Mouse (Mus musculus): ENCODE data around the gene Gm9970. TPM values are rescaled to one million over a fixed set of nuclear protein-coding genes. Genes with fewer than 3 reads are reported as not detected.

Gm9970 gene
- polyA plus RNA-seq, 1 experiment from 2014 or later: 0.66 TPM

DNA sequence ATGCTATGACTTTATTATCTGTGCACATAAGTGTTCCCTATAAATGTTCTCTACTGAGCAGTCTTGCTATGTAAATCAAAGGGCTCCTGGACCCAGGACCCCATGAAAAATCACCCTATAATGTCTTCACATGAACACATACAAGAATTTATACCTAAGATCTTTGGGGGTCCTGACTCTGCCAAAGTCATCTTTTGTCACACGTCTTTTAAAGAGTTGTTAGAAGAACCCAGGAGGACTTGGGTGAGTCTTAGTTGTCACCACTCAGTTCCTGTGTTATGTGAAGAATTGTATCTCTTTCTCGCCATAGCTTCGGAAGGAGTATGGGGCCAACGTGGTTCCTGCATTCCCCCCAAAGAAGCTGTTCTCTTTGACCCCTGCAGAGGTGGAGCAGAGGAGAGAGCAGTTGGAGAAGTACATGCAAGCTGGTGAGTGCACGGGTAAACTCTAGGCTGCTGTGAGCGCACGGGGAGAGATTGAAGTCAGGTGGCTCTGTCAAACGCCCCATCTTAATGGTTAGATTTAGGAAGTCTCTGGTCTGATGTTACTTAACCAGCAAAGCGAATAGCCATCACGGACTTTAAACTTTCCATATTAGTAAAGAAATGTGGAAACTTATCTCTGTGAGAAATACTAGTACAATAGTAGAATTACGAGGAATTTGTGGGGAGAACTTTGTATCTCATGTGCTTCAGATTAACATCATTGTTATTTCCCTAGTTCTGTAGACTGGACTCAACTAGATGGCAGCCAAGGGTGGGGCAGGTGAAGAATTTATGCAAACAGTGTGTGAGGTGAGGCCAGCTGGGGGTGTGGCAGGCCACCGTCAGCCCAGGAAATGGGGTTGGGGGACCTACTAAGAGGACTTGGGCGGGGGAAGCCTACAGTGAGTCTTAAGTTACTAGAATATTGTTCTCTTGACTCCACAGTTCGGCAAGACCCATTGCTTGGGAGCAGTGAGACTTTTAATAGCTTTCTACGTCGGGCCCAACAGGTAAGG, 46.2 kb downstream of the Gm9970 start:
- peak overlapping the region; percentile 81; the same call in 1 of the 2 replicates for H3K4me2 ChIP-seq (replicated peaks)
- H3K27me3 ChIP-seq (ENCODE audit: control insufficient read depth, insufficient read depth, low read length): no peaks in the 10 kb centered on the region
- H3K4me3 ChIP-seq (replicated peaks; ENCODE audit: low read length): 0 out of 2 replicates have a peak overlapping the region, but pooled peaks have one; percentile 70
- peaks cover 71% of the 10 kb centered on the region for H3K36me3 ChIP-seq (replicated peaks; ENCODE audit: control insufficient read depth, insufficient read depth)
- peaks cover 20% of the 10 kb centered on the region for H3K4me1 ChIP-seq (replicated peaks; ENCODE audit: control insufficient read depth, insufficient read depth, low read length)
- ATAC-seq (ENCODE audit: low FRiP score) (no peak), DNase-seq (ENCODE audit: low spot score) (no peak)
- WGBS: 94% methylated on average over 16 of the region's 16 CpGs
- no peak overlapping the region for H3K27ac ChIP-seq
- H3K9ac ChIP-seq: no peak overlapping the region
- no peaks in the 10 kb centered on the region for H3K9me3 ChIP-seq (ENCODE audit: control insufficient read depth, low read length)

DNA sequence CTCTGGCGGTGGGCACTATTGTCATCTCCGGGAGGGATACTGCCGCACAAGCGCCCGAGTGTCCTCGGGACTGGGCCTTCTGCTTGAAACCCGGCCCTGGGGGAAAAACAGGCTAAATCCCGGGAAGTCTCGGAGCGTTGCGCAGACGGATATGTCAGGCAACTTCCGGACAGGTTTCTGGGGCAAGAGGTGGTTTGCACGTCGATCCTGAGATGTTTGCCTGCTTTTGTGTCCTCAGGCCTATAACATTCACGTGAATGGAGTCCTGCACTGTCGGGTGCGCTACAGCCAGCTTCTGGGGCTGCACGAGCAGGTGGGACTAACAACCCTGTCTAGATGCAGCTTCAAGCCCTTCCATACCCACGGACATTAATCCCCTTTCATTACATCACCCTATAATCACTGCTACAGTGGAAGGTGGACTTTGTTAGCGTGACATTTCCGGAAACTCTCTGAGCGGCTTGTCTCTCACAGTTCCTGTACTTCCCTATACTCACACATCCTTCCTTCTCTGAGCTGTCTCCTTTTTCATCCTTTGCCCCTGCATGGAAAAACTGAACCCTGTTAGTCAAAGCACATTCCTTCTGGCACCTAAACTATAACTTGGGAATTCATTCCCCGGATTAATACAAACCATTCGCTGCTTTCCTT, 47.3 kb downstream of the Gm9970 start:
- ATAC-seq (ENCODE audit: low FRiP score) (no peak), DNase-seq (ENCODE audit: low spot score) (no peak)
- no peaks in the 10 kb centered on the region for H3K9me3 ChIP-seq (ENCODE audit: control insufficient read depth, low read length)
- peak overlapping the region; percentile 73 for H3K9ac ChIP-seq
- H3K4me3 ChIP-seq (replicated peaks; ENCODE audit: low read length): peak overlapping the region; percentile 70
- peak overlapping the region; percentile 81 for H3K4me2 ChIP-seq (replicated peaks)
- H3K27ac ChIP-seq: peak overlapping the region; percentile 79
- peaks cover 20% of the 10 kb centered on the region for H3K4me1 ChIP-seq (replicated peaks; ENCODE audit: control insufficient read depth, insufficient read depth, low read length)
- peaks cover 69% of the 10 kb centered on the region for H3K36me3 ChIP-seq (replicated peaks; ENCODE audit: control insufficient read depth, insufficient read depth)
- 14% methylated on average over 25 of the region's 25 CpGs for WGBS
- H3K27me3 ChIP-seq (ENCODE audit: control insufficient read depth, insufficient read depth, low read length): no peaks in the 10 kb centered on the region

DNA sequence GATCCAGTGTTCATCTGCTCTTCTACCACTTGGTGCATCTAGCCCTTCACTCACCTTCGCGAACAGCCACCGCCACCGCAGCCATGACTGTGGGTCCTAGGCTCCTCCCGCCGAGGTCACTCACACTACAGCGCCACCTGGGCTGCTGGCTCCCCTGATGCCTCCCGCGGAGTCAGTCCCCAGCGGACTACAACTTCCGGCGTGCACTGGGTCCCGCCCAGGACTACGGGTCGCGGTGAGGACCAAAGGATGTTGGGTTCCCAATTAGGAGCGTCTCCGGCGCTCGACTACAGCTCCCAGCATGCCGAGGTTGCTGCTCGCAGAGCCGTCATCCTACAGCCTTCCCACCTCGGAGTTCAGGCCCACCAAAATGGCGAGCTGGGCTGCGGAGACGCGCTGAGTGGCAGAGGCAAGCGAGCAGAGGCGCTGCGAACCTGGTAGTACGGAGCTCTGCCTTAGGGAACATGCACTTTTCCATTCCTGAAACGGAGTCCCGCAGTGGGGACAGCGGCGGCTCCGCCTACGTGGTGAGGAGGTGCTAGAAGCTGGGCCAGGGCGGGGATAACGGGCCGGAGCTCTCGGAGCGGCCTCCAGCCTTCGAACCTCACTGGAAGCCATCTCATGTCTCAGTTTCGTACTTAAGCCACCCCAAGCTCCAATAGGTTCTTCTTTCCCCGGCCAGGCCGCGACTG, 47.9 kb downstream of the Gm9970 start, which contains the start of the genes Snx17 and Eif2b4:
Gene Snx17, plus strand, starts transcription at position 289 of the 692 bp plus-strand sequence.
Gene Eif2b4, minus strand, starts transcription at position 492 of the 692 bp plus-strand sequence.
- peak within 1 kb of the TSS; percentile 81 for H3K9ac ChIP-seq

DNA sequence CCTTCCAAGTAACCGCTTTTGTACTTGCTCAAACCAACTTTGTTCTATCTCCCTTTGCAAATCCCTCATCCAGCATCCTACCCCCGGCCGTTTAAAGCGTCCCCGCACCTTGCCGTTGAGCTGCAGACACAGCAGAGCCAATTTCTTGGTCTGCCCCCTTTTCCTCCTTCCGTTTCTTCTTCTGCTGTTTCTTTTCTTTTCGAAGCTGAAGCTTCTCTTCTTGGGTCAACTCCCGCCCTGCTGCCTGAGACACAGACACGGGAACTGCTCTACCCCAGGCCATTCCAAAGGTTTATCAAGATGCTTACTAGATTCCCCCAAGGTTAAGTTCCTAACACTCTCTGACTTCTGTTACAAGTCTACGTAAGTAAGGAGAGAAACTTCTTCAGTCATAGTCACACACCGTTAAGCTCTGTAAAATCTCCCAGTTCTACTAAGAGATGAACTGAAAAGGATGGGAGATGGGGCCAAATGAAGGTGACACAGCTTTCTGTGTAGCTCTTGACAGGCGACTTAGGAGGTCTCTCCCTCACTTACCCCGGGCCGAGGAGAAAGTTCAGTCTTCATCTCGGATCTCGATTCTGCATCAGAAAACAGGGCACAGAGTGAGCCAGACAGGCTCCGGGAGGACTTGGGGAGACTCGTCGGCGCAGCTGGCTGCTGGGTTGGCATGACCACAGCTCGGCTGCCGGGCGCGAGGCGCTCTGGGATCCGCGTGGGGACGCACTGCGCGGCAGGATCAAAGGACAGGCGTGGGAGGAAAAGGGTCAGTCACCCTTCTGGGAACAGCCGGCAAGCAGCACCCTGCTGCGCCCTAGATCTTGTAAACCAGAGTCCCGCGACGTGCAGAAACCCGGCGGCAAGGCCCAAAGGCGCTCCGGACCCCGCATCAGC, 48.7 kb downstream of the Gm9970 start:
- Histone ChIP-seq H3K27me3 (ENCODE audit: control insufficient read depth, insufficient read depth, low read length) (no peaks in the 10 kb centered on the region), H3K4me2 (replicated peaks) (peak overlapping the region; percentile 78), H3K36me3 (replicated peaks; ENCODE audit: control insufficient read depth, insufficient read depth) (peaks cover 69% of the 10 kb centered on the region), H3K27ac (peak overlapping the region; percentile 76), H3K4me3 (replicated peaks; ENCODE audit: low read length) (peak overlapping the region; percentile 70), H3K4me1 (replicated peaks; ENCODE audit: control insufficient read depth, insufficient read depth, low read length) (peaks cover 20% of the 10 kb centered on the region), H3K9me3 (ENCODE audit: control insufficient read depth, low read length) (no peaks in the 10 kb centered on the region), H3K9ac (peak overlapping the region; percentile 81)
- 17% methylated on average over 42 of the region's 42 CpGs for WGBS
- ATAC-seq (ENCODE audit: low FRiP score) (peak; percentile 59; the same call in 1 of the 2 replicates), DNase-seq (ENCODE audit: low spot score) (no peak)

More for the DNA sequence above, 47.9 kb downstream of the Gm9970 start, which contains the start of the genes Snx17 and Eif2b4:
- DNase-seq (ENCODE audit: low spot score) (peak; percentile 99), ATAC-seq (ENCODE audit: low FRiP score) (peak; percentile 97)
- Histone ChIP-seq H3K4me1 (replicated peaks; ENCODE audit: control insufficient read depth, insufficient read depth, low read length) (peaks cover 20% of the 10 kb centered on the region), H3K4me3 (replicated peaks; ENCODE audit: low read length) (peak within 1 kb of the TSS; percentile 70), H3K4me2 (replicated peaks) (peak within 1 kb of the TSS; percentile 81), H3K27me3 (ENCODE audit: control insufficient read depth, insufficient read depth, low read length) (no peaks in the 10 kb centered on the region), H3K9me3 (ENCODE audit: control insufficient read depth, low read length) (no peaks in the 10 kb centered on the region), H3K27ac (peak within 1 kb of the TSS; percentile 79), H3K36me3 (replicated peaks; ENCODE audit: control insufficient read depth, insufficient read depth) (peaks cover 69% of the 10 kb centered on the region)
- WGBS: under 1% methylated on average over 46 of the region's 48 CpGs

Other genes starting within 250 kb of the Gm9970 start
- gene Atraid, start 192.9 kb downstream of the Gm9970 start, polyA plus RNA-seq (2014; fragmentation: Nextera tagmentation; extraction: Ambion mirVana): 175 and 198 TPM in 2 replicates
- gene Slc5a6, start 192.3 kb downstream of the Gm9970 start, polyA plus RNA-seq (2014; fragmentation: Nextera tagmentation; extraction: Ambion mirVana): 20.5 and 24.5 TPM in 2 replicates
- gene Cad, start 186.5 kb downstream of the Gm9970 start, polyA plus RNA-seq (2014; fragmentation: Nextera tagmentation; extraction: Ambion mirVana): 13.7 and 15.4 TPM in 2 replicates
- not detected in 2 replicates for gene Dnajc5g, start 134.9 kb downstream of the Gm9970 start, polyA plus RNA-seq (2014; fragmentation: Nextera tagmentation; extraction: Ambion mirVana)
- gene Slc30a3, start 133.0 kb downstream of the Gm9970 start, polyA plus RNA-seq (2014; fragmentation: Nextera tagmentation; extraction: Ambion mirVana): 34.8 and 35.7 TPM in 2 replicates
- gene Trim54, start 124.5 kb downstream of the Gm9970 start, polyA plus RNA-seq (2014; fragmentation: Nextera tagmentation; extraction: Ambion mirVana): not detected in 2 replicates
- not detected in 2 replicates for gene Ucn, start 102.4 kb downstream of the Gm9970 start, polyA plus RNA-seq (2014; fragmentation: Nextera tagmentation; extraction: Ambion mirVana)
- gene Mpv17, start 87.0 kb downstream of the Gm9970 start, polyA plus RNA-seq (2014; fragmentation: Nextera tagmentation; extraction: Ambion mirVana): 49.5 and 50.3 TPM in 2 replicates
- gene Gm29609, start 61.3 kb downstream of the Gm9970 start, polyA plus RNA-seq (2014; fragmentation: Nextera tagmentation; extraction: Ambion mirVana): 0.74 and 1.7 TPM in 2 replicates
- gene Gtf3c2, start 61.1 kb downstream of the Gm9970 start, polyA plus RNA-seq (2014; fragmentation: Nextera tagmentation; extraction: Ambion mirVana): 49.7 and 53.0 TPM in 2 replicates
- gene Snx17, start 48.0 kb downstream of the Gm9970 start, polyA plus RNA-seq (2014; fragmentation: Nextera tagmentation; extraction: Ambion mirVana): 107 and 108 TPM in 2 replicates
- 77.3 and 78.6 TPM in 2 replicates for gene Eif2b4, start 47.8 kb downstream of the Gm9970 start, polyA plus RNA-seq (2014; fragmentation: Nextera tagmentation; extraction: Ambion mirVana)
- gene Zfp513, start 38.9 kb downstream of the Gm9970 start, polyA plus RNA-seq (2014; fragmentation: Nextera tagmentation; extraction: Ambion mirVana): 7.0 and 9.4 TPM in 2 replicates
- gene Ppm1g, start 20.5 kb downstream of the Gm9970 start, polyA plus RNA-seq (2014; fragmentation: Nextera tagmentation; extraction: Ambion mirVana): 162 TPM in 2 replicates
- gene Nrbp1, start 368 bp downstream of the Gm9970 start, polyA plus RNA-seq (2014; fragmentation: Nextera tagmentation; extraction: Ambion mirVana): 149 and 161 TPM in 2 replicates
- gene Krtcap3, start 10.5 kb upstream of the Gm9970 start, polyA plus RNA-seq (2014; fragmentation: Nextera tagmentation; extraction: Ambion mirVana): 2.9 and 4.2 TPM in 2 replicates
- 34.5 and 37.2 TPM in 2 replicates for gene Ift172, start 49.9 kb upstream of the Gm9970 start, polyA plus RNA-seq (2014; fragmentation: Nextera tagmentation; extraction: Ambion mirVana)
- gene Fndc4, start 54.8 kb upstream of the Gm9970 start, polyA plus RNA-seq (2014; fragmentation: Nextera tagmentation; extraction: Ambion mirVana): 98.1 and 115 TPM in 2 replicates
- 0.29 TPM in 1 of 2 replicates, not detected in the other for gene Gckr, start 56.2 kb upstream of the Gm9970 start, polyA plus RNA-seq (2014; fragmentation: Nextera tagmentation; extraction: Ambion mirVana)
- 98.4 and 108 TPM in 2 replicates for gene Zfp512, start 211.2 kb upstream of the Gm9970 start, polyA plus RNA-seq (2014; fragmentation: Nextera tagmentation; extraction: Ambion mirVana)
- gene 4930548H24Rik, start 244.5 kb upstream of the Gm9970 start, polyA plus RNA-seq (2014; fragmentation: Nextera tagmentation; extraction: Ambion mirVana): not detected in 2 replicates

Measured in hindbrain, embryonic 14.5 days (tissue).